Mouse (Mus musculus) forebrain, embryonic 11.5 days (tissue): ENCODE results near the gene Tbcd. TPM values are rescaled to one million over a fixed set of nuclear protein-coding genes. Genes with fewer than 3 reads are reported as not detected.

Experiments used
- ATAC-seq: fragments of 200-750 bp; cut with Nextera tagmentation; replicated peaks from 2 replicates; pipeline ENCODE4 v1.8.0; 2017; ENCODE audit warnings: moderate TSS enrichment; ENCODE audit not compliant: low FRiP score
- DNase-seq: peaks from one replicate; pipeline ENCODE4 v3.0.0-alpha.2; 2017; ENCODE audit warnings: low spot score
- H3K27ac ChIP-seq: fragments of 300-500 bp; sonication (generic); 2 replicates; pipeline ENCODE4 v1.5.1; 2014; ENCODE audit warnings: low read depth, low read length
- H3K27me3 ChIP-seq: fragments of 300-500 bp; sonication (generic); 2 replicates; pipeline ENCODE4 v1.6.1; 2014; ENCODE audit warnings: mild to moderate bottlenecking, low read length, mixed read lengths; ENCODE audit not compliant: control insufficient read depth, insufficient read depth
- H3K36me3 ChIP-seq: fragments of 300-500 bp; sonication (generic); 2 replicates; pipeline ENCODE4 v1.6.1; 2014; ENCODE audit warnings: mild to moderate bottlenecking, low read length, moderate library complexity, mixed read lengths; ENCODE audit not compliant: control insufficient read depth, insufficient read depth
- H3K4me1 ChIP-seq: fragments of 300-500 bp; sonication (generic); replicated peaks from 2 replicates; pipeline ENCODE4 v1.6.1; 2014; ENCODE audit warnings: low read length, mixed read lengths; ENCODE audit not compliant: control insufficient read depth, insufficient read depth
- H3K4me2 ChIP-seq: fragments of 300-500 bp; sonication (generic); 2 replicates; pipeline ENCODE4 v1.6.1; 2014; ENCODE audit warnings: low read depth, mild to moderate bottlenecking, low read length, moderate library complexity, mixed read lengths; ENCODE audit not compliant: severe bottlenecking
- H3K4me3 ChIP-seq: fragments of 300-500 bp; sonication (generic); 2 replicates; pipeline ENCODE4 v1.5.1; 2014; ENCODE audit warnings: low read depth, low read length
- H3K9ac ChIP-seq: fragments of 300-500 bp; sonication (generic); 2 replicates; pipeline ENCODE4 v1.6.1; 2014; ENCODE audit warnings: low read length
- H3K9me3 ChIP-seq: fragments of 300-500 bp; sonication (generic); 2 replicates; pipeline ENCODE4 v1.6.1; 2016; ENCODE audit warnings: low read length, mixed read lengths; ENCODE audit not compliant: control insufficient read depth
- WGBS: fragments of 180-500 bp; shearing (Covaris S2); extraction: QIAGEN DNeasy Blood & Tissue Kit; methylation state at CpG from one replicate; pipeline ENCODE4 v1.1.7; 2014; 5-methylcytosine and 5-hydroxymethylcytosine counted together
- polyA plus RNA-seq: library from polyadenylated mRNA; unstranded; fragments of >200 nt; fragmentation: Nextera tagmentation; extraction: Ambion mirVana; gene quantifications from 2 replicates; pipeline ENCODE4 v1.2.1, GENCODE M21; 2014

Tbcd gene
- polyA plus RNA-seq, 1 experiment from 2014 or later: 54.9 TPM

DNA sequence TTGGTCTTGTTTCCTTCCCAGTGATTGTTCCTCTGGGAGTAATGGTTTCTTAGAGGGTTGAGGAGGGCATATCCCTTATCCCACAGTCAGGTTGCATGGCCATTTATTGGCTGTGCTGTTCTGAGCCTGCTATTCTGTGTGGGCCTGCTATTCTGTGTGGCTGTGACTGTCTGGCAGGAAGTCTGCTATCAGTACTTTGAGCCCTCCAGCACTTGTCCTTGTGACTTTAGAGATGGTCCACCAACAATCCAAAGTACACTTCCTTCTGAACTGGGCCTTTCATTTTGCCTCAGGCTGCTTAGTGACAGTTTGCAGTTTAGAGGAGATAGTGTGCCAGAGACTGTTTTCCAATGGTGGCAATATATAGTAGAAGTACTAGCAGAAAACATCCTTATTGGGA is 48.8 kb downstream of the Tbcd start:
- Histone ChIP-seq H3K27me3 (no peaks in the 10 kb centered on the region), H3K4me2 (no peak overlapping the region), H3K36me3 (no peaks in the 10 kb centered on the region; the same call in 1 of the 2 replicates), H3K4me1 (no peaks in the 10 kb centered on the region), H3K9ac (no peak overlapping the region), H3K4me3 (no peak overlapping the region), H3K9me3 (no peaks in the 10 kb centered on the region), H3K27ac (no peak overlapping the region)
- ATAC-seq: no peak
- no peak for DNase-seq

DNA sequence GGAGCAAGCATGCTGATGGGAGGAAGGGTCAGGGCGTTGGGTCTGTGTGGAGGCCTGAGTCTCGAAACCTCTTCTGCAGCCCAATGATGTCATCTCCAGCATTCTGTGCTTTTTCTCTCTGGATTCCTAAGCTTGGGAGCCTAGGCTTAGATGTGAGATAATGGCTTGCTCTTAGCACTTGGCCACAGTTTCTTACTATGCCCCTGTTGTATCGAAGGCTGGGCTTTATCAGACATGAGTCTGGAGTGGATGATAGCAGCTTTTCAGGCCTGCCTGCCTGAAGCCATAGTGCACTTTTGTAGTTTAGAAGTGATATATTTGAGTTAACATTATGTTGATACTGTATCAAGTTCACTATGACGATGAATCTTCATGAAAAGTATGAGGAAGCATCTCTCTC is 49.8 kb downstream of the Tbcd start:
- ATAC-seq (no peak), DNase-seq (no peak)
- Histone ChIP-seq H3K36me3 (no peaks in the 10 kb centered on the region; the same call in 1 of the 2 replicates), H3K4me3 (no peak overlapping the region), H3K4me1 (no peaks in the 10 kb centered on the region), H3K27me3 (no peaks in the 10 kb centered on the region), H3K9me3 (no peaks in the 10 kb centered on the region), H3K4me2 (no peak overlapping the region), H3K9ac (no peak overlapping the region), H3K27ac (no peak overlapping the region)
- WGBS: 92% methylated on average over 4 of the region's 4 CpGs

DNA sequence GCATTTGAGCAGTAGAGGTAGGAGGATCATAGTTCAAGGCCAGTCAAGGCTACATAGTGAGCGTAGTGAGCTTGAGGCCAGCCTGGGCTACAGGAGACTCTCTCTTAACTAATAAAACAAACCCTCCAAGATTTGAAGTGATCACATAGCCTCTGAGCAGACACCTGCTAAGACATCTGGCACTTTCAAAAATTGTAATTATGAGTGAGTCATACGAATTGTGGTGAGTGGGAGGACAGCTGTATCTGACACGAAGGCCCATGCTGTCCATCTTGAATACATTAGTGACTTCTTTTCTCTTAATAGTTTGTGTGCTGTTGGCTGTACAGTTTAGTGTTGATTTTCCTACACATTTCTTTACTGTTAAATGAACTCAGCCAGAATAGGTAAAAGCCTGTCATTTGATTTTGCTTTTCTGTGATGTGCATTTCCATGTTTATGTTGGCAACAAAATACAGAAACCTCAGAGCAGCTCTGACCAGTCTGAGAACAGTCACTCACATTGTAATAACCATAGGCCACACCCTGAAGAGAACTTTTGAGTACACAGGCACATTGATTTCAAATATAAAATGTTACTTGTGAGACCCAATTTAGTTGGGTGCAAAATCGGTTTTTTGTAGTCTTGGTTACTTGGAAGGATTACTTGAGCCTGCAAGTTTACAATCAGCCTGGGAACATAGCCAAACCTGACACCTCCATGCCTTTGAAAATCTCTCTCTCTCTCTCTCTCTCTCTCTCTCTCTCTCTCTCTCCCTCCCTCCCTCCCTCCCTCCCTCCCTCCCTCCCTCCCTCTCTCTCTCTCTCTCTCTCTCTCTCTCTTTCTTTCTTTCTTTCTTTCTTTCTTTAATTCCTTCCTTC is 50.5 kb downstream of the Tbcd start:
- Histone ChIP-seq H3K9ac (no peak overlapping the region), H3K36me3 (no peaks in the 10 kb centered on the region; the same call in 1 of the 2 replicates), H3K27me3 (no peaks in the 10 kb centered on the region), H3K4me3 (no peak overlapping the region), H3K4me2 (no peak overlapping the region), H3K9me3 (no peaks in the 10 kb centered on the region), H3K4me1 (no peaks in the 10 kb centered on the region), H3K27ac (no peak overlapping the region)
- WGBS: 85% methylated on average over 4 of the region's 4 CpGs
- no peak for ATAC-seq
- no peak for DNase-seq

DNA sequence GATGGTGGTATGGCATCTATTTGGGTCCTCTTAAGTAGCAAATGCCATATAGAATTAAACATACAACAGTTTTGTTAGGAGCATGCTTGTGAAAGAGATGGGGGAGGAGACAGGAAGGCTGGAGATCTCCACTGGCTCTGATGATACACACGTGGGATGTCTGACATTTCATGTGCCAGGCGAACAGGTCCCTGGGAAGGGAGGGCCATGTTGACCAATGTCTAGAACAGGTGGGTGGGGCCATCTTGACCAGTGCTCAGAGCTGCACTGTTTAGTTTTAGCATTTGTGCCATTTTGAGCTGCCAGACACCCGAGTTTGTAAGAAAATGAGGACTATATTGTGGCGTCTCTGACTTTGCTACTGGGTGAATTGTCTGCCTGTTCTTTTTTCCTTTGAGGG is 56.7 kb downstream of the Tbcd start:
- no peak overlapping the region for H3K9ac ChIP-seq
- no peak for ATAC-seq
- H3K27ac ChIP-seq: no peak overlapping the region
- no peak overlapping the region for H3K4me2 ChIP-seq
- WGBS: 89% methylated on average over 4 of the region's 4 CpGs
- no peaks in the 10 kb centered on the region for H3K9me3 ChIP-seq
- no peak for DNase-seq
- H3K27me3 ChIP-seq: no peaks in the 10 kb centered on the region
- no peak overlapping the region for H3K4me3 ChIP-seq
- H3K4me1 ChIP-seq: no peaks in the 10 kb centered on the region
- H3K36me3 ChIP-seq: no peaks in the 10 kb centered on the region; the same call in 1 of the 2 replicates

DNA sequence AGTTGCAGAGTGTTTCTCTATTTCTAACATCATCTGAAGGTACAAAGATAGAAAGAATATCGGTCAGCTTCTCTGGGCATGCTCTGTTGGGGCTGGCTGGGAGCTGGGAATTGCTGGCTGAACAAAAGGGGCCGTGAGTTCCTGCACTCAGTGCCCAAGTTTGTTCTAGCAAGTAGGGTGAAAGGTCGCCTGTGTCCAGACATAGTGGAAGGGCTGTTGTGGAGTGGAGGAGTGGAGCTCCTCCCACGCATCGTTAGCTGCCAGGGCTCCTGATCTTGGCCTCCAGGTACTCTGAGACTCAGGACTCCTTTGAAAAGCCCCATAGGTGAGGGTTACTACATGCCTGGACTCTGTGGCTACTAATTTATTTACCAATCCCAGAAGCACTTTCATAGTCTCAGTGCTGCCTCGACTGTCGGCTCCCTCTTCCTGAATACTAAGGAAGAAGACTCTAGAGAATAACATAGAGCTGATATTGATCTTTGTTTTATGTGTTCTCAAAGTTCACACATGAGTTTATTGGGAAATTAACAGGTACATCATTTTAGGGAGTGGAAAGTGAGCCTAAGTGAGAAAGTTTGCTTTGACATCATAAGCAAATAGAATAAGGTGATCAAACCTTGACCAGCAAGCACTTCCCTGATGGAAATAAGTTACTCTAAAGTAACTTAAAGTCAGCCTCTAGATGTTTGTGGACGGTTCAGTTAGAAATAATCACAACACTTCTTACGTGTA is 58.9 kb downstream of the Tbcd start:
- H3K27me3 ChIP-seq: no peaks in the 10 kb centered on the region
- H3K9ac ChIP-seq: no peak overlapping the region
- WGBS: 79% methylated on average over 9 of the region's 9 CpGs
- no peaks in the 10 kb centered on the region for H3K4me1 ChIP-seq
- ATAC-seq: no peak
- no peaks in the 10 kb centered on the region; the same call in 1 of the 2 replicates for H3K36me3 ChIP-seq
- no peak overlapping the region for H3K27ac ChIP-seq
- no peaks in the 10 kb centered on the region for H3K9me3 ChIP-seq
- H3K4me3 ChIP-seq: no peak overlapping the region
- no peak overlapping the region for H3K4me2 ChIP-seq
- DNase-seq: no peak

DNA sequence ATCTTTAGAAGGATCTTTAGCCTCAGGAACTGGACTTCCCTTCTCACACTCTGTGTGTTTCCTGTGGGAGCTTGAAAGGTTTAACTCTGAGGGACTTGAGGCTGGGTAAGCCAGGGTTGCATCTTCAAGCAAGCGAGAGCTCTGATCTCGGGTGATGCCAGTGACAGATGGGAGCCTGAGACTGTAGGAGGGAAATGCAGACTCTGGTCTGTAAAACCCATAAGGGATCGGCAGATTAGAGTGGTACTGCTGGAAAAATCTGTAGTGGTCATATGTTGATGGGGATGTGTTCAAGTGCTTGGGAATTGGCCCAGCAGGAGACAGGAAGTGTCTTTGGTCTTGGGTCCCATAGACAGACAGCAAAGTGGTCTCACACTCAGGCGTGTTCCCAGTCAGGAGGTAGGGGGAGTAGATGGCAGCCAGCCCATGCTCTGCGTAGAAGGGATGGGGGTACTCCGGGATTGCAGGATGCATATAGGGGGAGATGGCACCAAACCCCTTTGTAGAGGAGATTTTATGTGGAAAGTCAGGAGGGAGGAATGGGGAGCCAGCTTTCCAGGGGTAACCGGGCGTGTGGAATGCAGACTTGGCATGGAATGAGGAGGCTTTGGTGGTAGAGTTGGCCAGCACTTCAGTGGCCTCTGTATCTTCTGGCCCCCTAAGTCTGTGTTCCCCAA is 61.3 kb downstream of the Tbcd start:
- ATAC-seq (no peak), DNase-seq (no peak)
- Histone ChIP-seq H3K4me2 (no peak overlapping the region), H3K9me3 (no peaks in the 10 kb centered on the region), H3K36me3 (no peaks in the 10 kb centered on the region), H3K4me3 (no peak overlapping the region), H3K9ac (no peak overlapping the region), H3K4me1 (no peaks in the 10 kb centered on the region), H3K27ac (no peak overlapping the region), H3K27me3 (no peaks in the 10 kb centered on the region)
- WGBS: 94% methylated on average over 8 of the region's 8 CpGs

DNA sequence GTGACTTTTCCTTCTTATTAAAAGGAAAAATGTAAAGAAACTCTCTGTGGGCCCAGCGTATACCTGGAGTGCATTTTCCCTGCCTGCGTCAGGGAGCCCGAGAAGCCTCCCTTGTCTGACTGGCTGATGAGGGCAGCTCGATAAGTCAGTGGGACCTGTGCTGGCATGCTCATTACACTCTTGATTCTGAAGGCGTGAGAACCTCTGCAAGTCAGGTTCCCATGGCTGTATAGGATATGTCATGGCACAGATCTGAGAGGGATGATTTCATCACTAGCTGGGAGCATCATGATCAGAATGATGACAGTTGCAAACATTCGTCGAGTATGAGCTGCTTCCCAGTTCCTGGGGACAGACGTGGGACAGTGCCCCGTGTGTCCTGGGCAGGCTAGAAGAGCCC is 64.2 kb downstream of the Tbcd start:
- no peak overlapping the region for H3K4me2 ChIP-seq
- H3K27me3 ChIP-seq: no peaks in the 10 kb centered on the region
- H3K4me3 ChIP-seq: no peak overlapping the region
- no peaks in the 10 kb centered on the region for H3K4me1 ChIP-seq
- H3K9ac ChIP-seq: no peak overlapping the region
- WGBS: 88% methylated on average over 9 of the region's 9 CpGs
- H3K36me3 ChIP-seq: no peaks in the 10 kb centered on the region
- ATAC-seq (no peak), DNase-seq (no peak)
- no peaks in the 10 kb centered on the region for H3K9me3 ChIP-seq
- no peak overlapping the region for H3K27ac ChIP-seq

DNA sequence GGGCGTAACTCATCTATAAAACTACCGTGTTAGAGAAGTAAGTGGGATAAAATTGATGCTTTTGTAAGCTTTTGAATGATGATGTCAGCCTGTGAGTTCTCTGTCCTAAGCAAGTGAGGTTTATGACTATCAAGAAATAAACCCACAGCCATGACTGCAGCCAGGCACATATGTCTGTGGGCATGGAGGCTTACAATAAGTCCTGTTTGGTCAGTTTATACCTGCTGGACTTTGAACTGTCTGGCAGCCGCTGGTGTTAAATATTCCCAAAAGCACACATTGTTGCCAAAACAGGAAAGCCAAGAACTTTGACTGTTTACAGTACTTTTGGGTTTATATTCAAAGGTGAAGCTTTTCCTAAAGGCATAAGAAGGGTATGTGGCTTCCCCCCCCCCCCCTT is 65.2 kb downstream of the Tbcd start:
- Histone ChIP-seq H3K9me3 (no peaks in the 10 kb centered on the region), H3K27ac (no peak overlapping the region), H3K36me3 (no peaks in the 10 kb centered on the region), H3K4me2 (no peak overlapping the region), H3K4me1 (no peaks in the 10 kb centered on the region), H3K9ac (no peak overlapping the region), H3K27me3 (no peaks in the 10 kb centered on the region), H3K4me3 (no peak overlapping the region)
- DNase-seq: no peak
- no peak for ATAC-seq
- WGBS: 89% methylated on average over 3 of the region's 3 CpGs
